Mouse (Mus musculus): ENCODE measurements around the gene B4galnt3. TPM values are rescaled to one million over a fixed set of nuclear protein-coding genes. Genes with fewer than 3 reads are reported as not detected.

The B4galnt3 gene
- polyA plus RNA-seq, 2 experiments, result 0.13 to 0.18 TPM

- H3K9ac ChIP-seq (replicated peaks), result no peak overlapping the region
- H3K36me3 ChIP-seq (replicated peaks; ENCODE audit: control insufficient read depth, insufficient read depth, low read depth), result no peaks in the 10 kb centered on the region
- H3K4me2 ChIP-seq (ENCODE audit: low read depth), result no peak overlapping the region
- no peak overlapping the region for H3K27ac ChIP-seq
- 53% methylated on average over 8 of the region's 8 CpGs for WGBS (ENCODE audit: insufficient replicate concordance)
- ATAC-seq (ENCODE audit: insufficient read depth), result no peak
- no peak for TF ChIP-seq CTCF (IDR thresholded peaks at IDR 0.05; ENCODE audit: low read depth)
- no peak for TF ChIP-seq EP300 (IDR thresholded peaks at IDR 0.05; ENCODE audit: low read depth)
- H3K27me3 ChIP-seq (ENCODE audit: control insufficient read depth, insufficient read depth, low read length), result no peaks in the 10 kb centered on the region
- no peak overlapping the region for H3K4me3 ChIP-seq (ENCODE audit: insufficient read depth in 1 of 2, low read depth in 2 of 2, low read length in 2 of 2)
- H3K9me3 ChIP-seq (ENCODE audit: control insufficient read depth, low read length), result no peaks in the 10 kb centered on the region
- H3K4me1 ChIP-seq (replicated peaks; ENCODE audit: control insufficient read depth in 2 of 2, insufficient read depth in 2 of 2, low read length in 1 of 2), result no peaks in the 10 kb centered on the region
- DNase-seq (ENCODE audit: low read depth in 3 of 3, low spot score in 3 of 3), result no peak
Observed at GRCm38 (mm10) chr6:120243250-120243649, 51.1 kb downstream of the B4galnt3 start.

DNA sequence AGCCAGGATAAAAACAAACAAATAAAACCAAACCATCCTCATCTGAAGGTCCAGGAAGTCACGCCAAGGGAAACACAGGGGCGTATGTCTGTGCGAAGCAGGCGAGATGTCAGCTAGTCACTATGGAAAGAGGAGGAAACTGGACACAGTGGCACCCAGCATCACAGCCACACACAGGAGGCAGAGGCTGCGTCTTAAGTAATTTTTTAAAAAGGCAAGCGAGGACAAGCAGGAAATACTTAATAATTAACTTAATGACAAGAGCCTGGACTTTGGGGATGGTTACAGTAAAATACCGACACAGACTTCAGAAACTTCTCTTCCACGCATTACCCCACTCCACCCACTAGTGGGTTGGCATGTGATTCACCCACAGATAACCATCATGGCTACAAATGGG lies 51.8 kb downstream of the B4galnt3 start:
- WGBS (ENCODE audit: insufficient replicate concordance), result 63% methylated on average over 8 of the region's 8 CpGs
- Histone ChIP-seq H3K9ac (replicated peaks) (no peak overlapping the region), H3K4me2 (ENCODE audit: low read depth) (no peak overlapping the region), H3K27ac (no peak overlapping the region), H3K4me1 (replicated peaks; ENCODE audit: control insufficient read depth in 2 of 2, insufficient read depth in 2 of 2, low read length in 1 of 2) (no peaks in the 10 kb centered on the region), H3K4me3 (ENCODE audit: insufficient read depth in 1 of 2, low read depth in 2 of 2, low read length in 2 of 2) (no peak overlapping the region), H3K36me3 (replicated peaks; ENCODE audit: control insufficient read depth, insufficient read depth, low read depth) (no peaks in the 10 kb centered on the region), H3K27me3 (ENCODE audit: control insufficient read depth, insufficient read depth, low read length) (no peaks in the 10 kb centered on the region), H3K9me3 (ENCODE audit: control insufficient read depth, low read length) (no peaks in the 10 kb centered on the region)
- TF ChIP-seq EP300 (IDR thresholded peaks at IDR 0.05; ENCODE audit: low read depth) (no peak), CTCF (IDR thresholded peaks at IDR 0.05; ENCODE audit: low read depth) (no peak)
- ATAC-seq (ENCODE audit: insufficient read depth) (no peak), DNase-seq (ENCODE audit: low read depth in 3 of 3, low spot score in 3 of 3) (no peak)

DNA sequence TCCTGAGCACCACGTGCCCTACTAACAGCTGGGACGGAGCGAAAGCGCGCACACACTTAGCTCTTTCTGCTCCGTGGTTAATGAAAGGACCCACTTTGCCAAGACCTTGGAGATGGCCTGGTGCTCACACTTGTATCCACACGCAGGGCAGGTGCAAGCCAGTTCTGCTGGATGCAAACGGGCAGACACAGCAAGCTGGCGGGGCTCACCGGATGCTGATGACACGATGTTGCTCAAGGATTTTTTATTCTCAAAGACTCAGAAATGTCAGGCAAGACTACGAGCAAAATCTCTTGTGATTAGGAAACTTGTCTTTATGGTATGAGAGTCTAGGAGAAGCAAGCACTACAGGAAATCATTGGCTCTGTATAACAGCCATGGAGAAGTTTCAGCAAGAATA lies 52.9 kb downstream of the B4galnt3 start:
- Histone ChIP-seq H3K4me1 (replicated peaks; ENCODE audit: control insufficient read depth in 2 of 2, insufficient read depth in 2 of 2, low read length in 1 of 2) (no peaks in the 10 kb centered on the region), H3K27ac (no peak overlapping the region), H3K36me3 (replicated peaks; ENCODE audit: control insufficient read depth, insufficient read depth, low read depth) (no peaks in the 10 kb centered on the region), H3K9me3 (ENCODE audit: control insufficient read depth, low read length) (no peaks in the 10 kb centered on the region), H3K27me3 (ENCODE audit: control insufficient read depth, insufficient read depth, low read length) (no peaks in the 10 kb centered on the region), H3K4me3 (ENCODE audit: insufficient read depth in 1 of 2, low read depth in 2 of 2, low read length in 2 of 2) (no peak overlapping the region), H3K4me2 (ENCODE audit: low read depth) (no peak overlapping the region), H3K9ac (replicated peaks) (no peak overlapping the region)
- no peak for TF ChIP-seq EP300 (IDR thresholded peaks at IDR 0.05; ENCODE audit: low read depth)
- no peak for TF ChIP-seq CTCF (IDR thresholded peaks at IDR 0.05; ENCODE audit: low read depth)
- no peak for DNase-seq (ENCODE audit: low read depth in 3 of 3, low spot score in 3 of 3)
- WGBS (ENCODE audit: insufficient replicate concordance), result 78% methylated on average over 12 of the region's 12 CpGs
- ATAC-seq (ENCODE audit: insufficient read depth), result no peak

GRCm38 (mm10) chr6:120240461-120240860 lies 53.9 kb downstream of the B4galnt3 start:
- H3K4me3 ChIP-seq (ENCODE audit: insufficient read depth in 1 of 2, low read depth in 2 of 2, low read length in 2 of 2), result no peak overlapping the region
- DNase-seq (ENCODE audit: low read depth in 3 of 3, low spot score in 3 of 3) (no peak), ATAC-seq (ENCODE audit: insufficient read depth) (no peak)
- H3K27ac ChIP-seq, result no peak overlapping the region
- no peak overlapping the region for H3K4me2 ChIP-seq (ENCODE audit: low read depth)
- no peaks in the 10 kb centered on the region for H3K9me3 ChIP-seq (ENCODE audit: control insufficient read depth, low read length)
- H3K9ac ChIP-seq (replicated peaks), result no peak overlapping the region
- 67% methylated on average over 5 of the region's 5 CpGs for WGBS (ENCODE audit: insufficient replicate concordance)
- no peaks in the 10 kb centered on the region for H3K4me1 ChIP-seq (replicated peaks; ENCODE audit: control insufficient read depth in 2 of 2, insufficient read depth in 2 of 2, low read length in 1 of 2)
- H3K27me3 ChIP-seq (ENCODE audit: control insufficient read depth, insufficient read depth, low read length), result no peaks in the 10 kb centered on the region
- no peaks in the 10 kb centered on the region for H3K36me3 ChIP-seq (replicated peaks; ENCODE audit: control insufficient read depth, insufficient read depth, low read depth)
- TF ChIP-seq CTCF (IDR thresholded peaks at IDR 0.05; ENCODE audit: low read depth), result no peak
- TF ChIP-seq EP300 (IDR thresholded peaks at IDR 0.05; ENCODE audit: low read depth), result no peak

DNA sequence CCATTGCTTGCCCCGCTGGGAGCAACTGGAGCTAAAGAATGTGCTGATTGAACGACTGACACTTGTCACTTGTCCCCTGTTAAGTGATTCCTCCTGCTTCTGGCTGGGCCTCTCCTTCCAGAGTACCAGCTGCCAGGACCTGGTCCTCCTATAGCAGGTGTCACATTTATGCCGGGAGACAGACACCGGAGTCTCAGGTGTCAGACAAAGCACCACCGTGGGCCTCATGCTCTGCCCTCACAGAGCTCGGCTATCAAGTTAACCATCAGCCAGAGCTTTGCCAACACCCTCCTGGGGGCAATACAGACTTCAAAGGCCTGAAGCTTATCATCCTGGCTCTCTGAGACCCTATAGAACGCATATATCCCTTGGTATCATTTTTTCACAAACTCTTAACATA lies 58.5 kb downstream of the B4galnt3 start:
- no peaks in the 10 kb centered on the region for H3K4me1 ChIP-seq (replicated peaks; ENCODE audit: control insufficient read depth in 2 of 2, insufficient read depth in 2 of 2, low read length in 1 of 2)
- no peak overlapping the region for H3K4me2 ChIP-seq (ENCODE audit: low read depth)
- no peak overlapping the region for H3K4me3 ChIP-seq (ENCODE audit: insufficient read depth in 1 of 2, low read depth in 2 of 2, low read length in 2 of 2)
- no peaks in the 10 kb centered on the region for H3K9me3 ChIP-seq (ENCODE audit: control insufficient read depth, low read length)
- ATAC-seq (ENCODE audit: insufficient read depth), result no peak
- no peak overlapping the region for H3K27ac ChIP-seq
- no peaks in the 10 kb centered on the region for H3K36me3 ChIP-seq (replicated peaks; ENCODE audit: control insufficient read depth, insufficient read depth, low read depth)
- WGBS (ENCODE audit: insufficient replicate concordance), result 61% methylated on average over 7 of the region's 7 CpGs
- TF ChIP-seq EP300 (IDR thresholded peaks at IDR 0.05; ENCODE audit: low read depth) (no peak), CTCF (IDR thresholded peaks at IDR 0.05; ENCODE audit: low read depth) (no peak)
- H3K9ac ChIP-seq (replicated peaks), result no peak overlapping the region
- no peak for DNase-seq (ENCODE audit: low read depth in 3 of 3, low spot score in 3 of 3)
- no peaks in the 10 kb centered on the region for H3K27me3 ChIP-seq (ENCODE audit: control insufficient read depth, insufficient read depth, low read length)
